In the genomic region with DNA sequence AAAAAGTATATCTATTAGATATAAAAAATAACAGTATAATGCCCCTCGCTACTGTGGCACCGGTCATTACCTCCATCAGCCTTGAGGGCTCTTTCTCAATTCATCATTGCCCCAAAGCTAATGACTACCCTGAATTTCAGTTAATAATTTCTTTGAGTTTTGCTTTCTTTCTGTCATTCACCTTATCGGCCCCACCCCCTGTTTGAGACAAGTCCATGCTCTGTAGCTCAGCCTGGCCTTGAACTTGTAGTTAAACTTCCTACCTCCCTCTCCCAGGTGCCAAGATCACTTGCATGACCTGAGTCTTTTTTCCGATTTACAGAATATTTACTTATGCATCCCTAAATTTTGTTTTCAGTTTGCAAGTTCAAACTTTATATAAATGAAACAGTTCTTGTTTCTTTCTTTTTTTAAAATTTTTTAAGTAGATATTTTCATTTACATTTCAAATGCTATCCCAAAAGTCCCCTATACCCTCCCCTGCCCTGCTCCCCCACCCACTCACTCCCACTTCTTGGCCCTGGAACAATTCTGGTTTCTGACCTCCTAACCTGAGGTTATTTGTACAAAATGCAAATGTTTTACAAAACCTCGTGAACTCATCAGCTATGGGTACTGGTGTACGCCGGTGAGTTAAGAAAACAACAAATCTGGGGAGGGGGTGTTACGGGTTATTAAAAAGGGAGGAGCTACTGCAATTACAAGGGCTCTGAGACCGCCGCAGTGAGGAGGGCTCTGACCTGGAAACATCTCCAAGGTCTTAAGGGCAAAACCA, we compare ENCODE assay signal across 21 mouse cellular contexts. TPM values are rescaled to one million over a fixed set of nuclear protein-coding genes. Genes with fewer than 3 reads are reported as not detected.
DNase-seq lines count a peak whose midpoint lies in the region; ATAC-seq and TF ChIP-seq lines count a peak whose summit lies in the region.
"Had no signal": no experiment of that assay in that cellular context is flagged by ENCODE, and none has a peak within 500 bp of the region (broad histone marks: within the 10 kb centered on the region; RNA-seq: fewer than 3 reads in every experiment).

No protein-coding gene starts in this region.

- in situ Hi-C loops in ES-E14 (cut with MboI; ENCODE audit: low sequenced_read_pairs in 2 of 2, unreplicated experiment in 2 of 2) = no loop called here

- peak; percentile 79 for DNase-seq in kidney, adult 9 months
- DNase-seq in kidney, adult 18-20 months = no peak
- no peak for DNase-seq in ES-E14 (ENCODE audit: low read depth, low spot score)
- peak; percentile 39 for DNase-seq in kidney, postnatal 14 days
- no peak for DNase-seq in lung, postnatal 0 days (ENCODE audit: low spot score)
- DNase-seq in ovary, postnatal 14 days (ENCODE audit: low spot score) = no peak
- no peak for DNase-seq in forebrain, postnatal 0 days
- DNase-seq: cerebellum, adult 2 months; gastrocnemius, adult 2 months; lung, postnatal 36 days; right cerebral cortex, postnatal 25 days had no signal

- WGBS in small intestine, adult 2 months = 33% methylated on average over 10 of the region's 10 CpGs
- 82% methylated on average over 10 of the region's 10 CpGs for WGBS in lung, postnatal 0 days
- WGBS in forebrain, postnatal 0 days = 82% methylated on average over 10 of the region's 10 CpGs

- no peak for TF ChIP-seq EP300 in lung, postnatal 0 days (IDR thresholded peaks at IDR 0.05)

- ATAC-seq in lung, postnatal 0 days = no peak
- ATAC-seq in forebrain, postnatal 0 days = no peak
- ATAC-seq: forebrain, embryonic 14.5 days had no signal

- TF ChIP-seq CTCF in small intestine, adult 2 months (IDR thresholded peaks at IDR 0.05; ENCODE audit: extremely low read depth, insufficient read length, insufficient replicate concordance, low read depth, low read length) = no peak
- no peak for TF ChIP-seq CTCF in lung, postnatal 0 days (IDR thresholded peaks at IDR 0.05)
- TF ChIP-seq CTCF in forebrain, postnatal 0 days (IDR thresholded peaks at IDR 0.05; ENCODE audit: low read depth) = no peak

- H3K27me3 ChIP-seq in small intestine, adult 2 months (ENCODE audit: control insufficient read depth, insufficient read depth, low read length) = no peaks in the 10 kb centered on the region
- no peaks in the 10 kb centered on the region for H3K27me3 ChIP-seq in lung, postnatal 0 days (replicated peaks; ENCODE audit: insufficient read depth, low read length)
- H3K27me3 ChIP-seq in forebrain, postnatal 0 days (ENCODE audit: insufficient read depth, low read length) = no peaks in the 10 kb centered on the region

- TF ChIP-seq POLR2A in small intestine, adult 2 months (IDR thresholded peaks at IDR 0.05; ENCODE audit: low read depth, low read length) = no peak

- no peaks in the 10 kb centered on the region for H3K9me3 ChIP-seq in ES-E14 (ENCODE audit: control insufficient read depth, insufficient read depth, low read depth, low read length)
- no peaks in the 10 kb centered on the region for H3K9me3 ChIP-seq in lung, postnatal 0 days (ENCODE audit: low read length)
- no peaks in the 10 kb centered on the region for H3K9me3 ChIP-seq in forebrain, postnatal 0 days (ENCODE audit: low read length)

- no peaks in the 10 kb centered on the region for H3K36me3 ChIP-seq in ES-E14 (ENCODE audit: control insufficient read depth, insufficient read depth, low read length, poor library complexity, severe bottlenecking)
- H3K36me3 ChIP-seq in small intestine, adult 2 months (ENCODE audit: control insufficient read depth, insufficient read depth, low read length) = no peaks in the 10 kb centered on the region
- no peaks in the 10 kb centered on the region for H3K36me3 ChIP-seq in lung, postnatal 0 days (ENCODE audit: insufficient read depth, low read length)
- H3K36me3 ChIP-seq in forebrain, postnatal 0 days (ENCODE audit: insufficient read depth) = no peaks in the 10 kb centered on the region
- H3K36me3 ChIP-seq: midbrain, embryonic 10.5 days had no signal

- peak overlapping the region; percentile 59; the same call in 1 of the 2 replicates for H3K27ac ChIP-seq in ES-E14 (ENCODE audit: insufficient read depth, low read depth, low read length, poor library complexity, severe bottlenecking)
- H3K27ac ChIP-seq in small intestine, adult 2 months (ENCODE audit: insufficient read depth, low read depth, low read length) = peak overlapping the region; percentile 63
- no peak overlapping the region for H3K27ac ChIP-seq in lung, postnatal 0 days (ENCODE audit: low read length)
- H3K27ac ChIP-seq in forebrain, postnatal 0 days (ENCODE audit: low read depth, low read length) = no peak overlapping the region
- H3K27ac ChIP-seq: gastrocnemius, adult 2 months; midbrain, embryonic 10.5 days had no signal

- H3K4me3 ChIP-seq in ES-E14 (ENCODE audit: insufficient read depth in 1 of 2, low read depth in 1 of 2, low read length in 2 of 2, poor library complexity in 1 of 2, severe bottlenecking in 1 of 2) = peak overlapping the region; percentile 3 to 64; a peak in 3 of 4 replicates
- H3K4me3 ChIP-seq in small intestine, adult 2 months (ENCODE audit: low read depth, low read length) = peak overlapping the region; percentile 38
- H3K4me3 ChIP-seq in lung, postnatal 0 days (ENCODE audit: low read depth, low read length) = no peak overlapping the region
- H3K4me3 ChIP-seq in forebrain, postnatal 0 days (ENCODE audit: low read depth, low read length) = no peak overlapping the region
- H3K4me3 ChIP-seq: erythroblast, embryonic 14.5 days; gastrocnemius, adult 2 months; midbrain, embryonic 10.5 days had no signal

- no peak overlapping the region for H3K4me2 ChIP-seq in lung, postnatal 0 days (replicated peaks; ENCODE audit: low read depth, low read length)
- H3K4me2 ChIP-seq in forebrain, postnatal 0 days (ENCODE audit: low read depth) = no peak overlapping the region

- H3K9ac ChIP-seq in ES-E14 (ENCODE audit: insufficient read depth, low read depth, low read length, poor library complexity, severe bottlenecking) = peak overlapping the region; percentile 61; the same call in 1 of the 2 replicates
- no peak overlapping the region for H3K9ac ChIP-seq in lung, postnatal 0 days (replicated peaks; ENCODE audit: low read depth)
- H3K9ac ChIP-seq in forebrain, postnatal 0 days = no peak overlapping the region

- H3K4me1 ChIP-seq in ES-E14 (ENCODE audit: control insufficient read depth in 2 of 2, insufficient read depth in 2 of 2, low read length in 2 of 2, poor library complexity in 1 of 2) = no peaks in the 10 kb centered on the region
- H3K4me1 ChIP-seq in small intestine, adult 2 months (ENCODE audit: control insufficient read depth, insufficient read depth, insufficient read length, low read length) = peaks cover 7% of the 10 kb centered on the region
- H3K4me1 ChIP-seq in lung, postnatal 0 days (ENCODE audit: insufficient read depth, low read depth, low read length) = no peaks in the 10 kb centered on the region; the same call in 1 of the 2 replicates
- no peaks in the 10 kb centered on the region for H3K4me1 ChIP-seq in forebrain, postnatal 0 days (ENCODE audit: insufficient read depth)

TF ChIP-seq in ES-E14, 5 proteins besides CTCF, POLR2A, EP300 and RAD21:
- TF ChIP-seq ZC3H11A (IDR thresholded peaks at IDR 0.05; ENCODE audit: borderline replicate concordance, low read depth, low read length) (no peak), ZNF384 (IDR thresholded peaks at IDR 0.05; ENCODE audit: low read depth, low read length) (no peak), HCFC1 (IDR thresholded peaks at IDR 0.05; ENCODE audit: borderline replicate concordance, insufficient read depth, low read length) (no peak), CHD2 (IDR thresholded peaks at IDR 0.05; ENCODE audit: low read depth, low read length) (no peak), MAFK (IDR thresholded peaks at IDR 0.05; ENCODE audit: insufficient read depth, low read depth, low read length) (no peak)

RNA-seq across cellular contexts. Expression of gene Gpatch3, which starts 5.1 kb away (rescaled TPM):
- 14.4 and 19.9 TPM in 2 replicates for total RNA-seq in ES-E14 (2012; rRNA removed)
- 4.1 and 7.3 TPM in 2 replicates for polyA plus RNA-seq in small intestine, adult 2 months (2012; rRNA removed)
- 6.7 and 7.1 TPM in 2 replicates for polyA plus RNA-seq in lung, postnatal 0 days (2015; fragmentation: Nextera tagmentation; extraction: Ambion mirVana)
- 8.4 and 11.8 TPM in 2 replicates for total RNA-seq in forebrain, postnatal 0 days (2014; rRNA removed)
- polyA plus RNA-seq in forebrain, postnatal 0 days (2015; fragmentation: Nextera tagmentation; extraction: Ambion mirVana) = 4.2 and 5.4 TPM in 2 replicates

RNA-seq across cellular contexts. Expression of gene Gpn2, which starts 14.7 kb away (rescaled TPM):
- 39.5 and 52.6 TPM in 2 replicates for total RNA-seq in ES-E14 (2012; rRNA removed)
- 40.7 and 77.8 TPM in 2 replicates for polyA plus RNA-seq in small intestine, adult 2 months (2012; rRNA removed)
- polyA plus RNA-seq in lung, postnatal 0 days (2015; fragmentation: Nextera tagmentation; extraction: Ambion mirVana) = 15.8 and 17.6 TPM in 2 replicates
- 18.5 and 20.5 TPM in 2 replicates for total RNA-seq in forebrain, postnatal 0 days (2014; rRNA removed)
- polyA plus RNA-seq in forebrain, postnatal 0 days (2015; fragmentation: Nextera tagmentation; extraction: Ambion mirVana) = 16.8 and 19.7 TPM in 2 replicates

RNA-seq across cellular contexts. Expression of gene Nr0b2, which starts 16.3 kb away (rescaled TPM):
- 0.31 and 0.32 TPM in 2 replicates for total RNA-seq in ES-E14 (2012; rRNA removed)
- 1.8 and 23.0 TPM in 2 replicates for polyA plus RNA-seq in small intestine, adult 2 months (2012; rRNA removed)
- polyA plus RNA-seq in lung, postnatal 0 days (2015; fragmentation: Nextera tagmentation; extraction: Ambion mirVana) = 0.37 and 0.39 TPM in 2 replicates
- not detected in 2 replicates for total RNA-seq in forebrain, postnatal 0 days (2014; rRNA removed)
- polyA plus RNA-seq in forebrain, postnatal 0 days (2015; fragmentation: Nextera tagmentation; extraction: Ambion mirVana) = not detected in 2 replicates
- total RNA-seq: common myeloid progenitor, adult 5-6 weeks; gastrocnemius, adult 2 months; layer of hippocampus, postnatal 14 days; left cerebral cortex, postnatal 14 days had no signal
- polyA plus RNA-seq: embryonic facial prominence, embryonic 11.5 days; erythroblast, embryonic 14.5 days; forebrain, embryonic 14.5 days; hindbrain, embryonic 11.5 days; neural tube, embryonic 14.5 days had no signal

RNA-seq across cellular contexts. Expression of gene Nudc, which starts 23.7 kb away (rescaled TPM):
- total RNA-seq in ES-E14 (2012; rRNA removed) = 340 and 358 TPM in 2 replicates
- polyA plus RNA-seq in small intestine, adult 2 months (2012; rRNA removed) = 9.3 and 16.1 TPM in 2 replicates
- 130 and 154 TPM in 2 replicates for polyA plus RNA-seq in lung, postnatal 0 days (2015; fragmentation: Nextera tagmentation; extraction: Ambion mirVana)
- 115 and 119 TPM in 2 replicates for total RNA-seq in forebrain, postnatal 0 days (2014; rRNA removed)
- 217 and 262 TPM in 2 replicates for polyA plus RNA-seq in forebrain, postnatal 0 days (2015; fragmentation: Nextera tagmentation; extraction: Ambion mirVana)

RNA-seq across cellular contexts. Expression of gene Sfn, which starts 32.5 kb away (rescaled TPM):
- 35.8 and 46.6 TPM in 2 replicates for total RNA-seq in ES-E14 (2012; rRNA removed)
- 175 and 423 TPM in 2 replicates for polyA plus RNA-seq in small intestine, adult 2 months (2012; rRNA removed)
- polyA plus RNA-seq in lung, postnatal 0 days (2015; fragmentation: Nextera tagmentation; extraction: Ambion mirVana) = 23.7 and 32.4 TPM in 2 replicates
- 3.2 and 3.3 TPM in 2 replicates for total RNA-seq in forebrain, postnatal 0 days (2014; rRNA removed)
- polyA plus RNA-seq in forebrain, postnatal 0 days (2015; fragmentation: Nextera tagmentation; extraction: Ambion mirVana) = 0.62 and 0.88 TPM in 2 replicates

Comparison
In these comparisons a context has a peak if more than half of its experiments do, and no peak if none do; other contexts are left out.
1. DNase-seq: peak in kidney, adult 9 months (single experiment) and kidney, postnatal 14 days (single experiment); none in kidney, adult 18-20 months (single experiment), ES-E14 (single experiment), lung, postnatal 0 days (single experiment), ovary, postnatal 14 days (single experiment) and forebrain, postnatal 0 days (single experiment).
2. H3K27ac ChIP-seq: peak in ES-E14 (single experiment) and small intestine, adult 2 months (single experiment); none in lung, postnatal 0 days (single experiment) and forebrain, postnatal 0 days (single experiment).
3. H3K4me3 ChIP-seq: peak in ES-E14 (2 of 2) and small intestine, adult 2 months (single experiment); none in lung, postnatal 0 days (single experiment) and forebrain, postnatal 0 days (single experiment).